Mouse (Mus musculus): ENCODE data around the gene Ccdc189.

DNA sequence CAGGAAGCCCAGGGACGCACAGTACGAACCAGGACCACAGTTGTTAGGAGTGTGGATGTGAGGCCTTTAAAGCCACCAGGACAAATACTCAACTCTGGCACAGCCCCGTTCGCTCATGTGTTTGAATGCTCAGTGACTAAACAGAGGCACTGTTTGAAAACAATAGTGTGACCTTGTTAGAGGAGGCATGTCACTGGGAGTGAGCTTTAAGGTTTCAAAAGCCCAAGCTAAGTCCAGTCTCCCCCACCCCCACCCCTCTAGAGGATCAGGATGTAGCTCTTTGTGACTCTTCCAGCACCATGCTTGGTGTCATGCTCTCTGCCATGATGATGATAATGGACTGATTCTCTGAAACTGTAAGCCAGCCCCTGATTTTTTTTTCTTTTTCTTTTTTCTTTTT is 43.0 kb upstream of the Ccdc189 start:
- TF ChIP-seq POLR2A (IDR thresholded peaks at IDR 0.05; ENCODE audit: borderline replicate concordance, control insufficient read depth, low read depth, low read length) = no peak
- TF ChIP-seq CTCF (IDR thresholded peaks at IDR 0.05; ENCODE audit: control insufficient read depth, insufficient read depth, low read length) = no peak
